Mouse (Mus musculus) kidney, postnatal 36 days (tissue): ENCODE measurements around the gene Magi1.
A peak's percentile ranks its signal among the peaks of the same experiment; 100 is the strongest.

Source experiments
- DNase-seq, 2 experiments: peaks; one replicate each; pipeline ENCODE4 v3.0.0; 2021 to 2022; ENCODE audit warnings: mixed read lengths in 2 of 2

Gene Magi1

GRCm38 (mm10) chr6:93874376-93874775, 409.3 kb downstream of the Magi1 start:
- DNase-seq = no peak

- DNase-seq = no peak
These were observed 410.2 kb downstream of the Magi1 start for GRCm38 (mm10) chr6:93873536-93873935.

DNA sequence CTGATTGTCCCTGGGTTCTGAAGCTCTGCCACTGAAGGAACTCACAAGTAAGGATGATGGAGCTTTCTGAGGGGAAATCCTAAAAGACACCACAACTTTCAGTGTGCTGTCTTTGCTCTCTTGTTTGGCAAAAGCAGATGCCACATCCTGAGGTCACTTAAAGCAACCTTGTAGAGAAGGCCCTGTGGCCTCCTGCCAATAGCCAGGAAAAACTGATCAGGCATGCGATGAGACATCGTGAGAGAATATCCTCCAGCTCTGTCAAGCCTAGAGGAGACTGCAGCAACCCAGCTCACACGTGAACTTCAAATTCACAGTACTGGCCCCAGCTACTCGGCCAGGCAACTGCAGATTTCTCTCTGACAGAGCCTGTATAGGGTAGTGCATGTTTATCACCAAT, 412.2 kb downstream of the Magi1 start:
- peak; percentile 16 to 57 for DNase-seq

DNA sequence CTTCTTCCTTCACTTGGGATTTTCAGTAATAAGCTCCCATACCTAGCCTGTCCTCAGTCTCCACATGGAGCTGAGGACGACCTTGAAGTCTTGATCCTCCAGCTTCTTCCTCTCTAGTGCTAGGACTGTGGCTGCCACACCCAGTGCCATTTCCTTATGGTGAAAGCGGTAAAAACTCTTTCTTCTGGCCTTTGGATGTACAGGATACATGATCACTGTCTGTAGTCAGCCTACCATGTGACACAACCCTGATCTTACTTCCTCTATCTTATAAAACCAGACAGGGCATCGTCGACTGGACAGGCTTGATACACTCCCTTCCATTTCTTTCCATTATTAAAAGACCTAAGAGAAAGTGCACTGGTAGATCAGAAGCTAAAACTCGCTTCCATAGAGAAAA, 413.7 kb downstream of the Magi1 start:
- DNase-seq = no peak

DNA sequence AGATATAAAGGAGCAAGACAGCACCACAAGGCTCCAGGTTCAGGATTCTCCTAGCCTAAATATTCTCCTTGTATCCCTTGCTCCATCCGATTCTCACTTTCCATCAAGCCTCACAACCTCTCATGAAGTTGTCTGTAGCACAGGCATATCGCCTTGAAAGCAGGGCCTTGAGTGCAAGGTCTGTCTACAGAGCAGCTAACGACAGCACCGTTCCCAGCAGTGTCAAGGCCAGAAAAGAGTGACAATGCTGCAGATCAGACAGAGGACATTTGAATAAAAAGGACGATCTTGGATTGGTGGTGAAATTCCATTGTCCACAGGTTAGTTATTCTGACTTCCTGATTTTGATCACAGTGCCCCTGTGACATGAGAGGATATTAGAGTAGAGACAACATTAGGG, 421.5 kb downstream of the Magi1 start:
- no peak for DNase-seq

- DNase-seq = no peak
These were observed 426.9 kb downstream of the Magi1 start for GRCm38 (mm10) chr6:93856783-93857182.

- peak in 1 of 2 experiments; percentile 3 for DNase-seq
These were observed 427.7 kb downstream of the Magi1 start for GRCm38 (mm10) chr6:93855806-93856641.

DNA sequence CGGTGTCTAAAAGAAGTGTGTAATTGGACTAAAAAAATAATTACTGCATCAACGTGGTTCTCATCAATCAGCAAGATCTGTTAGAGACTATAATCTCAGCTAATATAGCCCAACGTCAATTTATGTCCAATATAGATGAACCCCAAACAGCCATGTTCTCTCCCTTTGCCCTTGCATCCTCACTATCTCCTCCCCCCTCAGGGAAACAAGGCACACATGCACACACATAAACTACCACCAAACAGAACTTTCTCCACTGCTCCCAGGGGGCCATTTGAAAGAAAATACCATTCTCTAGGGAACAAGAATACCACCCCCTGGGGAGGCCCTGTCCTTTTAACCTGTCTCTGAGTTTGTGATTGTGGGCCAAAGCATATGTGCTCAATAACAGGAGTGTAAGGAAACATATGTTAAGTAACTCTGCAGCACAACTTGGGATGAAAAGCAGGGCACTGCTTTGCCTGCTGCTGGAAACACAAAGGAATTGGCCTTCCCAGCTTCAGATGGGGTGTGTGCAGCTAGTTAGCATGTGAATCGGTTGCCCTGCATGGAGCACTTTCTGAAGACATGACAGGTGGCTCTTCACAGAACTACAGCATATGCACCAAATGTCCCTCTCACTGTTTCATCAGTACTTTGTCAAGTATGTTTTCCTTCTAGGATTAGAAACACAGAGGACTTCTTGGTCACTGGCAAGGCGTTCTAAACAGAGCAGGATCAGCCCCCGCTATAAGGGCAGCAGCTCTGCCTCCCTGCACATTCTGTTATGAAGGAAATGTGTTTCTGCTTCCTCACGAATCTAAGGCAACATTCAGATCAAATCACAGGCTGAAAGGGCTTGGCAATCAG, 434.6 kb downstream of the Magi1 start:
- DNase-seq = no peak

DNA sequence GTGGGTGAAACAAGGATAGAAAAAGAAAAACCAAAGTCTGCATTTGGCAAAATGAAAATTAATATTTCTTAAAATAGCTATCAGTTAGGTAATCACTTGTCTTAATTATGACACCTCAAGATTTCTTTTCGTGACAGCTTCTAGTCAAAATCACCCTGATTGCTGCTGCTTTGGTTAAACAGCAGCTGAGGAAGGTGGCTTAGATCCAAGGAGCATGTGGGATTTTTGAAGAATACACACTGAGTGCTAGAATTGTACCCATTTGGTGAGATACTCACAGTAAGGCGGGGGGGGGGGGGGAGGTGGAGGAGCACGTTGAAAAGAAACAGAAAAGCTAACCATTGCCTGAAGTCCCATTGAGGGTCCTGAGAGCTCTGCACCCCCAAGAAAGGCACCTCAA, 438.2 kb downstream of the Magi1 start:
- no peak for DNase-seq

- DNase-seq = no peak
These were observed 438.6 kb downstream of the Magi1 start for GRCm38 (mm10) chr6:93845080-93845479.

- DNase-seq = no peak
These were observed 439.1 kb downstream of the Magi1 start for GRCm38 (mm10) chr6:93844576-93844975.

DNA sequence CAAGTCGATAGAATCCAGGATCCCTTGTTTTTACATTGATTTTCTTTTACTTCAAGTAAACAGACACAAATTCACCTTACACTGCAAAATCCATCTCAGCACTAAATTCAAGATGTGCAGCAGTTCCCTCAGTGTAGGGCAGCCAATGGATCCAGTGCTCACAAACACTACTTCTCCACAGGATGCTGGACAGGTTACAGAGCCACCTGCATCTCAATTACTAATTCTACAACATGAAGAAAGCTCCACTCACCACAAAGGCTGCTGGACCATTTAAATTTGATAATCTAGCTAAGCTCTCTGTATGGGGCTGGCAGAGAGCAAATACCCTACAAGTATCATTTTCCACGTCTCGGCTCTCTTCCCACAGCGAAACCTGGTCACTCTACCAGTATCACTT, 445.3 kb downstream of the Magi1 start:
- no peak for DNase-seq

GRCm38 (mm10) chr6:93836585-93836984, 447.1 kb downstream of the Magi1 start:
- no peak for DNase-seq

- peak; percentile 11 to 17 for DNase-seq
These were observed 448.5 kb downstream of the Magi1 start for GRCm38 (mm10) chr6:93835211-93835610.

DNA sequence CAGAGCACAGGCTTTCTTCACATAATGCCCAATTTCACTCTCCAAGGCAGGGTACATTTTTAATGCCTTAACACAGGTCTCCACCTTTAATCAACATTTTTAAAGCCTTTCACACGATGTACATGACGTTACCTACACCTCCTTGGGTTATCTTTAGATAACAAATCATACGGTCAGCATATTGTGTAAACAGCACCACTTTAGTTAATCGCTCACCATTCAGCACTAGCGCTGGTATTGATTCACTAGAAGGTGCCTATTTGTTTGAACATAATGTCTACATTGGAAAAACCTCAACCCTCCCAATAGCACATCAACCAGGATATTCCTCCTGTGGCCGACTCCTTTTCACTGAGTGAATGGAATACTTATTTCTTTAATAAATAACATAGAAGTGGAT, 455.5 kb downstream of the Magi1 start:
- DNase-seq = no peak

DNA sequence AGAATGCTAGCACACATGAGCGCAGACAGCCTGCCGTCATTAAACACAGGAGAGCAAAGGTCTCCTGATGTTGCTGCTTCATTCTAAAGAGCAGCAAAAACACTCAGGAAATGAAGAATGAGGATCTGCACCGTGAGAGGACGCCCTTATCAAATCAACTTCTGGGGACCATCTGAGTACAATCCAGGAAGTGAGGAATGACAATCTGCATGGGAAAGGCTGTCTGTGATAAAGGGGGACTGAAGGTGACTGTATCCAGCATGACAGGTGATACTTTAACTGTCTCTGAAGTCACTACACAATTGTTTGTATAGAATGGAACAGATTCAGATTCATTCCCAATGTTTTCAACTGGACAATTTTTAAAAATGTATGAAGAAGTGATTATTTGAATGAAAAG, 456.8 kb downstream of the Magi1 start:
- no peak for DNase-seq

- peak; percentile 14 to 37 for DNase-seq
These were observed 461.4 kb downstream of the Magi1 start for GRCm38 (mm10) chr6:93822221-93822897.

DNA sequence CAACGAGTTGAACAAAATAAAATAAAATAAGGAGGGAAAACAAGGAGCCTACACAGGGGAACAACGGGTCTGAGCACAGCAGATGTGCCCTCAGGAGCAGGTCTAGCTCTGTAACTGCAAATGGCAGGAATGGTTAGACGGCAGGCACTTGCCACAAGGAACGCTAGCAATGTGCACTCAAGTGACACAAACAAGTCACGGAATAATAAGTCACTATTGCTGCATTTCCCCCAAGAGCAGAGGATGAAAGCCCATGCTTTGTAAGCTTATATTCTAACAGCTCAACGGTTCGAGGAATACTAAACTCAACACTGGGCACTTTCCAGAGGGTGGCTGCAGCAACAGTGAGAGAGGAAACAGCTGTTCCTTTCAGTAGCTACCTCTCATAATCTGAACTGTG, 462.2 kb downstream of the Magi1 start:
- DNase-seq = no peak

- peak in 1 of 2 experiments; percentile 9 for DNase-seq
These were observed 463.8 kb downstream of the Magi1 start for GRCm38 (mm10) chr6:93819888-93820287.

DNA sequence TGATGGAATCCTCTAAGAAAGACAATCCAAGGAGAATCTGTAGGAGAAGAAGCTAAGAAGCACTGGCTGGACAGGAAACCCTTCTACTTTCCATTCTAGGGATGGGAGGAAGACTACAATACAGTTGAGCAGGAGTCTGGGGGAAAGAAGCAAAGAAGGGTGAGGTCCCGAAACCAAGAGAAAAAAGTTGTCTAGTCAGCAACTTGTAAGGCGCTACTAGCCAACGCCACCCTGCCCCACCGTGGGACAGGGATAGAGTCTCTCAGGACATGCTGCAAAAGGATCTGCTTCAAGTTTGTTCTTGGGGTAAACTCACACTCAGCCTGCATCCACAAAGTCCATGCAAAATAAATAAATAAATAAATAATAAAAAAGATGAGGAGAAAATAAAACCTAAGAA, 464.4 kb downstream of the Magi1 start:
- no peak for DNase-seq

GRCm38 (mm10) chr6:93818494-93818893, 465.2 kb downstream of the Magi1 start:
- DNase-seq = no peak

DNA sequence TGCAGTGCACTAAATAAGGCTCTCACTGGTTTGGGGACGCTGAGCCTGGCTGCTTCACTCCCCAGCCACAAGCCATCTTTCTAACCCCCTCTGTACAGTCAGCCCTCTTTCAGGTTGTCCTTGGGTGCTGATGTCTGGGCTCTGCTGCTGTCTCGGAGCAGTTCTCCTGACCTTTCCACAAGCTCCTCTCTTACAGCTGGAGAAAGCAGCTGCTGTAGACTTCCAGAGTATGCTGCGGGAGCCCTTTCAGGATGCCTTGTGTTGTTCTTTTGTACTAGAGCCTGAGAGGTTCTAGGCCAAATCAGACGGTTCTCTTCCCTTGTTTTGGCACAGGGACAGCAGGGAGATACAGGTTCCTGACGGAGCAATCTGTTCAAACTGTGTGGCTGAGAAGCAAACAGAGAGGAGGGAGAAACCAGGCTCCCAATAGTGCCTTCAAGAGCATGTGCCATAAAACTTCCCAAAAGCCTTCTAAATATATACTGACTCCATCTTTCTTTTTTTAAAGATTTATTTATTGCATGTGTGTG, 478.2 kb downstream of the Magi1 start:
- DNase-seq = no peak

GRCm38 (mm10) chr6:93802390-93802789, 481.3 kb downstream of the Magi1 start:
- DNase-seq = peak in 1 of 2 experiments; percentile 14
